Mouse (Mus musculus) ES-CJ7 (cell line): ENCODE data around the gene Tmem255b.

Experiments
- DNase-seq: peaks from one replicate; pipeline ENCODE4 v3.0.0; 2011; ENCODE audit warnings: low read depth, low spot score

Gene Tmem255b

DNA sequence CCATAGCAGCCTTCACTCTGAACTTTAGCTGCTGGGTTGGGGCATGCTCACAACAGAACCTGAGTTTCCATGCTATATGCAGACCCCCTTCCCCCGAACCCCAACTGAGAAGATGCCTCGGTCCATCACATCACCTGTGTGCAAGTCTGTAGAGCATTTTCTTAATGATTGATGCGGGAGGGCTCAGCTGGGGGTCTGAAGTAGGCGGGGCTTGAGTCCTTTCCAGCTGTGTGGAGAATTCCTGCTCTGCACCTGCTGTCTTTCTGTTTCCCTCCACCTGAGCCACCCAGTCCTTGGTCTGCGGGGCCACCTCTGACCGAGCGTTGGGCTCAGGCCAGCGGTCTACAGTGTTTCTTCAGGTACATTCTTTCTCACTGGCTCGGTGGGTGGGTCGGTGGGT is at the start of gene Tmem255b:
Gene Tmem255b, plus strand, starts transcription at position 301 of the 400 bp plus-strand sequence.
- DNase-seq = no peak

DNA sequence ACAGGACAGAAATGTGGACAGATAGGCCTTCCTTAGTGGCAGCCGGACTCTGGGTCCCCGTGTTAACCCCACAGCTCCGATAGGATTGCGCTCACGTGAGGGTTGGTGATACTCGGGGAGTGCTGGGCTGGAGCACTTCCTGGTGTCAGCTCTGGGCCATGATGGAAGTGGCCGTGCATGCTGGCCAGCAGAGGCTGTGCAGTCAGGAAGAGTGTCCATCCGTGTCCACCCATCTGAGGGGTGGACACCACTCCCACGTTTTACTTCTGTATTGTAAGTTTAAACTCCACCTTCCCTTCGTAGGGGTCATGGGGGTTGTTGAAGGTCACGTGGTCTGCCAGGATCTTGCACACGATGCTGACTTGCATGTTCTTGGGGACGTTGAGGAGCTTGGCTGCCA is 48.6 kb upstream of the Tmem255b start:
- no peak for DNase-seq

- no peak for DNase-seq
Observed at GRCm38 (mm10) chr8:13387728-13388127, 47.3 kb upstream of the Tmem255b start.

DNA sequence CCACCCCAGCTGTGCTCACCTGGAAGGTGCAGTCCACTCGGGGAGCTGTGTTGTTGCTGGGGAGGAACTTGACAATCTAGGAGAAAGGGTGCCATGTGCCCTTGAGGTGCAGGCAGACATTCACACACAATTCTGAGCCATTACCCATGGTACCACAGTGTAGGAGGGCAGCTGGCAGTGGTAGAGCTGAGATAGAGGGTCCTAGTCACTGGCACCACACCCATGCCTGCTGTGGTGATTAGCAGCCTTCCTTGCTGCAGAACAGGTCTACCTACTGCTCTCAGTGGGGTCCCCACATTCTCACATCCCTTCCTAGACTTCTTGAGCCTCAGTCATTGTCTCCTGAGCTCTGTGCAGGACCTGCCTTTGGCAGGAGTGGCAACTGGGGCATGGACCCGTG is 46.2 kb upstream of the Tmem255b start:
- no peak for DNase-seq

- no peak for DNase-seq
Observed at GRCm38 (mm10) chr8:13393869-13394268, 41.1 kb upstream of the Tmem255b start.

- DNase-seq = no peak
Observed at GRCm38 (mm10) chr8:13396725-13397124, 38.3 kb upstream of the Tmem255b start, which contains the start of gene Atp4b. TSS of gene Atp4b (minus strand) at chr8:13396825.

DNA sequence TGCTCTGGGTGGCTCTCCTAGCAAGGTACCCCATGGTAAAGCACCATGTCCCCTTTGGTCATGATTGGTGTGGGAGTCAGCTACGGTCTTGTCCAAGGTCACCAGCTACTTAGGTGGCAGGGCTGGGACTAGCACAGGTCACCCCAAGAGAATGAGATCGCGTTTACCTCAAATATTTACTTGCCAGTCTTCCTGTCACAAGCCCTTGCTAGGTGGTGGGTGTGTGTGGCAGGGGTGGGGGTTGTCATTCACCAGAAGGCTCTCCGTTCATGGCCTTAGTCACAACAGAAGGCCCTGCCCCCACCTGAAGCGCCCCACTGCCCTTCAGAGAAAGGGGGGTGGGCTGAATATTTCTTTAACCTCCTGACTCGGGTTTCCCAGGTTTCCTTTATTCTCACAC is 31.5 kb upstream of the Tmem255b start:
- DNase-seq = no peak

- DNase-seq = no peak
Observed at GRCm38 (mm10) chr8:13404666-13405131, 30.3 kb upstream of the Tmem255b start, which contains the start of gene Grk1. TSS of gene Grk1 (plus strand) at chr8:13405081.

- no peak for DNase-seq
Observed at GRCm38 (mm10) chr8:13406011-13406410, 29.0 kb upstream of the Tmem255b start.

DNA sequence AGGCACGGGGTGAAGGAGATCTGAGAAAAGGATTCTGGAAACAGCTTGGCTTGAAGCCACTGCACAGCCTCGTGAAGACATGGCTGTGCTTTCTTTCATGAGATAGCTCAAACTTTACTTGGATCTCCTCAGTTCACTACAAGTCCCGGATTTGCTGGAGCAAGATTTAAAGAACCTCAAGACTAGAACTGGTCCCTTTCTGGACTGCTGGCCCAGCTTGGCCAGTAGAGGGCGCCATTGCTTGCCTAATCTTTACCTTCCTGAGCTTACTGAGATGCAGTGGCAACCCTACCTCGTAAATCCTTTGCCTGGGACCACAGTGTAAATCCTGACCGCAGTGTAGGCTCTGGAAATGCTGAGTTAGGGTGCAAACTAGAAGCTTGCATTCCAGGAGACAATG is 23.4 kb upstream of the Tmem255b start:
- peak; percentile 82 for DNase-seq

DNA sequence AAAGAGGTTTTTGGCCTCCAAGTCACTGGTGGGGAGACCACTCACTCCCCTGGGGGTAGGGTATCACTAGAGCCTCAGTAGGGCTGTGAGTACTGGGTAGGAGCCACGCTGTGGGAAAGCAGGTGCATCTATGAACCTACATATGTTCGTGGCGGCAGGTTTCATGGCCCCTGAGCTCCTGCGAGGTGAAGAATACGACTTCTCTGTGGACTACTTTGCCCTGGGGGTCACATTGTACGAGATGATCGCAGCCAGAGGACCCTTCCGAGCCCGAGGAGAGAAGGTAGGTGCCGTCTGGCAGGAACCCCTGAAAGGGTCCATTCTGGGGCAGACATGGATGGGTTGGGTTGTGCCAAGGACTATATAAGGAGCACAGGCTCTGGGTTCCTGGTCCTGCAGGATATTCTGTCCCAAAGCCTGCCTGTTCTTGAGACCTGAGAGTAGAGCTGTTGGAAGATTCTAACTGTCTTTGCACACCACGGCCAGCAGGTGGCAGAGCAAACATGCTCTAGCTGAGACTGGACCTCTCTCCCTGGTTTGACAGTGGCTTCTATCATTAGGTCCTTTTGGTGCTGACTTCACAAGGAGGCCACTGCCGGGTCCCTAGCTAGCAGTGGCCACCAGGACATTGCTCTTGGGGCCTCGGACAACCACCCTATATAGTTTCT is 22.0 kb upstream of the Tmem255b start:
- peak; percentile 80 for DNase-seq

- no peak for DNase-seq
Observed at GRCm38 (mm10) chr8:13413823-13414390, 21.1 kb upstream of the Tmem255b start.

GRCm38 (mm10) chr8:13415879-13416278 is 19.1 kb upstream of the Tmem255b start:
- no peak for DNase-seq

DNA sequence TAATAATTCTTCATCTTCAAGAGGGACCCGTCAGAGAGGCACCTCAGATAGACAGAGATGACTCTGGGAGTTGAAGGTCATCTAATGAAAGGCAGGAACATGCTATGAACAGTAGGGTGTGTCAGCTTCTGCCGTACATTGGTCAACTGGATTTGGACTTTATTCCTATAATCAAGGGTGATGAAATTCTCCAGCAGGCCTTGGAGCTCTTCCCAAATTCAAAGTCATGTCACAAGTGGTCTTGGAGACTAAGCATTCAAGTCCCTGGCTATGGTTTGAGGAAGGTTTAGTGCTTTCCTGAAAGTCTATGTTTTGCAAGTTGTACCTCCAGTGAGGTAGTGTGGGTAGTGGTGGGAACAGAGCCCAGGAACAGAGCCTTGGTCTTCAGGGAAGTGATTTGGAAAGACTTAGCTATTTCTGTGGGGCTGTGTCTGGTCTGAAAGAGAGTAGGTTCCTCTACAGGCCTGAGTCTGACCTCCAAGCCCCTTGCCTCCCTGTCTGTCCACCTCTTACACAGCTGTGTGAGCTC is 15.8 kb upstream of the Tmem255b start:
- DNase-seq = no peak

- no peak for DNase-seq
Observed at GRCm38 (mm10) chr8:13420970-13421369, 14.0 kb upstream of the Tmem255b start.

GRCm38 (mm10) chr8:13427351-13427750 is 7.6 kb upstream of the Tmem255b start:
- no peak for DNase-seq

DNA sequence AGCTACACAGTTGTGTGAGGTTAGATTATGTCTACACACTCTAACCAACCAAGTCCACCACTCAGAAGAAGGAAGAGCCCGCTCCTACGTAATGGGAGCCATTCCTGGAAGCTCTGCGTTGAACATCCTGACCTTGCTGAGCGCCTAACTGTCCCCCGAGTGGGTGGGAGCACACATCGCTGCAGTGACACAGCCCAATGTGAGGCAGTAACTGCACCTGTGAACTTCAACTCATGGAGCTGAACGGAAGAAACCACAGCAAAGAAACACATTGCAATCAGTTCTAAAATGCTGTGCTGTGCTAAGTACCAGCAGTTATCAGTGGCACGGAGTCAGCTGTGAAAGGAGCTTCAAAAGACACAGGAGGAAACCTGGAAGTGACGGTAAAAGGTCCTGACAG is 6.8 kb upstream of the Tmem255b start:
- DNase-seq = no peak

GRCm38 (mm10) chr8:13430412-13430811 is 4.6 kb upstream of the Tmem255b start:
- no peak for DNase-seq

DNA sequence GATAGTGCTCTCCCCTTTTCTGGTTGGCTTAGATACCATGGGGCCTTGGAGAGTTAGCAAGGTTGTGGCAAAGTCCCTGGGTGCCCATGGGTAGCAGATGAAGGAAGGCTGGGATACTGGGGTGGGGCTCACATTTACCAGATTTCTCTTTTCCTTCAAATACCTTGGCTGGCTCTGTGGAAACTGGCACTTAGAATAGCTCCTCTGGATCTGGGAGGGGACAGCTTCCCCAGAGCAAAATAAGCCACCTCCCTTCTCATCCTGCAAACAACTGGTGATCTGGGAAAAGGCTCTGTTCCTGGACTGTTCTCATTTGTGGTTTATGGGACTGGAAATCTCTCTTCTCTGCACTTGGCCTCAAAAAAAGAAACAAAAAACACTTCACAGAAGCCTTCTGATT is 4.1 kb upstream of the Tmem255b start:
- no peak for DNase-seq

GRCm38 (mm10) chr8:13433130-13433529 is 1.9 kb upstream of the Tmem255b start:
- DNase-seq = no peak

DNA sequence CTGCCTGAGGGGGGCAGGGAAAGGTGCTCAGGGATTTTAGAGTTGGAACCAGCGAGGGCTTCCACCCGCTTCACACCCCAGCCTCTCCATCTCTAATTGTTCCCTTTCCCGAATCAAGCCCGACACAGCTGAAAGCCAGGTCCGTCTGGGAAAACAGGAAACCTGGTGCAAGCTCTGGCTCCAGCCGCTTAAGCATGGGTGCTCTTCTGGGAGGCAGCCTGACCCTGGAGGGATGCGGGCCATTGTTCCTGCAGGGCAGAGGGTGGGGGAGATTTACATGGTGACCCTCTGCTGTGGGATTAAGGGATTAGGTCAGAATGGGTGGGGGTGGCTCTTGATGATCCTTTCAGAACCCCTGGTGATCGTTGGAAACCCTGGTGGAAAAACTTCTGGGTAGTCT is 1.1 kb downstream of the Tmem255b start:
- no peak for DNase-seq

GRCm38 (mm10) chr8:13437531-13437930 is 2.5 kb downstream of the Tmem255b start:
- no peak for DNase-seq

- DNase-seq = no peak
Observed at GRCm38 (mm10) chr8:13442152-13442551, 7.2 kb downstream of the Tmem255b start.
